Mouse (Mus musculus): ENCODE measurements at regions not wholly inside any gene's neighbourhood (a gene's known extent, or its start where the extent isn't known, plus 50 kb on each side); places are given as distances from the start of the nearest gene placed in this dataset.

GRCm38 (mm10) chr6:144917128-144917527 lies 135.4 kb upstream of the Sox5 start:
- no peak for TF ChIP-seq GATA1 (IDR thresholded peaks at IDR 0.05; ENCODE audit: low read length)
- no peak for TF ChIP-seq TAL1 (IDR thresholded peaks at IDR 0.05; ENCODE audit: low read length)
